Comparison of ENCODE assay signal across 7 mouse cellular contexts in genomic region chr5:102070788-102071187, GRCm38 (mm10). TPM values are rescaled to one million over a fixed set of nuclear protein-coding genes. Genes with fewer than 3 reads are reported as not detected.
DNase-seq lines count a peak whose midpoint lies in the region; ATAC-seq and TF ChIP-seq lines count a peak whose summit lies in the region.

No protein-coding gene starts in this region.

- H3K4me1 ChIP-seq in neural tube, embryonic 11.5 days (ENCODE audit: control insufficient read depth, insufficient read depth, low read length) = no peaks in the 10 kb centered on the region; the same call in 1 of the 2 replicates
- H3K4me1 ChIP-seq in forebrain, postnatal 0 days (ENCODE audit: insufficient read depth) = peaks cover 11% of the 10 kb centered on the region
- H3K4me1 ChIP-seq in liver, embryonic 15.5 days (replicated peaks) = peaks cover 28% of the 10 kb centered on the region

- no peaks in the 10 kb centered on the region for H3K36me3 ChIP-seq in neural tube, embryonic 11.5 days (ENCODE audit: control insufficient read depth, insufficient read depth, low read length)
- no peaks in the 10 kb centered on the region for H3K36me3 ChIP-seq in forebrain, postnatal 0 days (ENCODE audit: insufficient read depth)
- no peaks in the 10 kb centered on the region for H3K36me3 ChIP-seq in liver, embryonic 15.5 days (replicated peaks)

- DNase-seq in neural tube, embryonic 11.5 days (ENCODE audit: low spot score) = no peak
- no peak for DNase-seq in neural tube, embryonic 10.5 days (ENCODE audit: extremely low spot score, low spot score)
- no peak for DNase-seq in forebrain, postnatal 0 days
- DNase-seq in cerebellum, postnatal 4 days (ENCODE audit: low spot score in 2 of 2) = no peak

- H3K27me3 ChIP-seq in neural tube, embryonic 11.5 days (ENCODE audit: control insufficient read depth, insufficient read depth, low read length) = no peaks in the 10 kb centered on the region
- H3K27me3 ChIP-seq in forebrain, postnatal 0 days (ENCODE audit: insufficient read depth, low read length) = no peaks in the 10 kb centered on the region
- H3K27me3 ChIP-seq in liver, embryonic 15.5 days = no peaks in the 10 kb centered on the region

- peak overlapping the region; percentile 72 for H3K4me2 ChIP-seq in neural tube, embryonic 11.5 days (ENCODE audit: low read depth)
- H3K4me2 ChIP-seq in forebrain, postnatal 0 days (ENCODE audit: low read depth) = peak overlapping the region; percentile 68
- H3K4me2 ChIP-seq in liver, embryonic 15.5 days = peak overlapping the region; percentile 92

- peak overlapping the region; percentile 34 for H3K27ac ChIP-seq in neural tube, embryonic 11.5 days (ENCODE audit: low read depth, low read length)
- H3K27ac ChIP-seq in forebrain, postnatal 0 days (ENCODE audit: low read depth, low read length) = no peak overlapping the region
- peak overlapping the region; percentile 51 for H3K27ac ChIP-seq in liver, embryonic 15.5 days (replicated peaks)

- H3K9me3 ChIP-seq in neural tube, embryonic 11.5 days (ENCODE audit: control insufficient read depth, low read length) = no peaks in the 10 kb centered on the region
- H3K9me3 ChIP-seq in forebrain, postnatal 0 days (ENCODE audit: low read length) = no peaks in the 10 kb centered on the region
- H3K9me3 ChIP-seq in liver, embryonic 15.5 days (replicated peaks) = no peaks in the 10 kb centered on the region

- H3K9ac ChIP-seq in neural tube, embryonic 11.5 days (ENCODE audit: low read length) = peak overlapping the region; percentile 37
- H3K9ac ChIP-seq in forebrain, postnatal 0 days = 0 out of 2 replicates have a peak overlapping the region, but pooled peaks have one; percentile 98
- no peak overlapping the region for H3K9ac ChIP-seq in liver, embryonic 15.5 days

- TF ChIP-seq CTCF in forebrain, postnatal 0 days (IDR thresholded peaks at IDR 0.05; ENCODE audit: low read depth) = no peak

- 36% methylated on average over 4 of the region's 4 CpGs for WGBS in neural tube, embryonic 11.5 days
- WGBS in forebrain, postnatal 0 days = 39% methylated on average over 4 of the region's 4 CpGs
- 28% methylated on average over 4 of the region's 4 CpGs for WGBS in liver, embryonic 15.5 days (ENCODE audit: insufficient replicate concordance)

- ATAC-seq in neural tube, embryonic 11.5 days (ENCODE audit: insufficient read depth, low FRiP score, low TSS enrichment) = no peak
- no peak for ATAC-seq in forebrain, postnatal 0 days
- no peak for ATAC-seq in liver, embryonic 15.5 days (ENCODE audit: insufficient read depth)
- no peak for ATAC-seq in CD4-positive, CD25-positive, alpha-beta regulatory T cell, adult 4 months
- ATAC-seq in activated CD4-positive, CD25-positive, alpha-beta regulatory T cell, adult 4 months = no peak

- peak overlapping the region; percentile 18; the same call in 1 of the 2 replicates for H3K4me3 ChIP-seq in neural tube, embryonic 11.5 days (ENCODE audit: low read depth, low read length)
- peak overlapping the region; percentile 88; the same call in 1 of the 2 replicates for H3K4me3 ChIP-seq in forebrain, postnatal 0 days (ENCODE audit: low read depth, low read length)
- peak overlapping the region; percentile 90; the same call in 1 of the 2 replicates for H3K4me3 ChIP-seq in liver, embryonic 15.5 days (replicated peaks)

RNA-seq across cellular contexts. Expression of gene Wdfy3, which starts 1.1 kb away (rescaled TPM):
- 26.0 and 29.0 TPM in 2 replicates for polyA plus RNA-seq in neural tube, embryonic 11.5 days (2014; fragmentation: Nextera tagmentation; extraction: Ambion mirVana)
- 48.1 and 68.8 TPM in 2 replicates for total RNA-seq in forebrain, postnatal 0 days (2014; rRNA removed)
- 7.7 and 15.4 TPM in 2 replicates for polyA plus RNA-seq in forebrain, postnatal 0 days (2015; fragmentation: Nextera tagmentation; extraction: Ambion mirVana)
- 3.4 and 4.2 TPM in 2 replicates for polyA plus RNA-seq in liver, embryonic 15.5 days (2015; fragmentation: Nextera tagmentation; extraction: Ambion mirVana)
- under 1 TPM in 1 of 2 experiments, not detected in 1; 0.03 TPM for polyA plus RNA-seq in CD4-positive, CD25-positive, alpha-beta regulatory T cell, adult 4 months (2017; shearing (Covaris generic))
- polyA plus RNA-seq in activated CD4-positive, CD25-positive, alpha-beta regulatory T cell, adult 4 months (2017; shearing (Covaris generic)) = under 1 TPM; 0.07 to 0.10 TPM

Comparison
In these comparisons a context has a peak if more than half of its experiments do, and no peak if none do; other contexts are left out.
1. H3K4me3 ChIP-seq: peak in every context shown above with its lines; median percentile 90 in liver, embryonic 15.5 days; 88 in forebrain, postnatal 0 days; 18 in neural tube, embryonic 11.5 days.